Mouse (Mus musculus) 3134 (cell line): ENCODE results near the gene Cfap99.

Source experiments
- DNase-seq: peaks from one replicate; pipeline ENCODE4 v3.0.0-alpha.2; 2011; ENCODE audit warnings: low spot score; ENCODE audit not compliant: insufficient read length; ENCODE audit errors: extremely low read depth

Cfap99 gene

GRCm38 (mm10) chr5:34326875-34327576 lies 38.6 kb downstream of the Cfap99 start:
- DNase-seq = no peak

- no peak for DNase-seq
Observed at GRCm38 (mm10) chr5:34330136-34330535, 41.7 kb downstream of the Cfap99 start.

DNA sequence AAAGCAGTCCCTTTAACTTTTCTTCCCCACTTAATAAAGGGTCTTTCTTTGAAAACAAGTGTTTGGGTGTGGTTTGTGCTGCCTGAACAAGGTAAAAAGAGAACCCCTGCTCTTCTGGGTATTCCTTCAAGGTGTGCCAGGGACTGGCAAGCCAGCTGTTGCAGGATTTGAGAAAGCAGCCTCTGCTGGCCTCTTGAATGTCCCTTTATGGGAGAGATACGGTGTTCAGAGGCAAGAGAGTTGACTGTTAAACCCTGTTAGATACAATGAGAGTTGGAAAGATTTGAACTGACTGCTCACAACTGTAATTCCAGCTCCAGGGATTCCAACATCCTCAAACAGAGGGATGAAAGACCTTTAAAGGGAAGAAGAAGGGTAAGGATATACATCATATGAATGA lies 45.7 kb downstream of the Cfap99 start:
- DNase-seq = no peak

DNA sequence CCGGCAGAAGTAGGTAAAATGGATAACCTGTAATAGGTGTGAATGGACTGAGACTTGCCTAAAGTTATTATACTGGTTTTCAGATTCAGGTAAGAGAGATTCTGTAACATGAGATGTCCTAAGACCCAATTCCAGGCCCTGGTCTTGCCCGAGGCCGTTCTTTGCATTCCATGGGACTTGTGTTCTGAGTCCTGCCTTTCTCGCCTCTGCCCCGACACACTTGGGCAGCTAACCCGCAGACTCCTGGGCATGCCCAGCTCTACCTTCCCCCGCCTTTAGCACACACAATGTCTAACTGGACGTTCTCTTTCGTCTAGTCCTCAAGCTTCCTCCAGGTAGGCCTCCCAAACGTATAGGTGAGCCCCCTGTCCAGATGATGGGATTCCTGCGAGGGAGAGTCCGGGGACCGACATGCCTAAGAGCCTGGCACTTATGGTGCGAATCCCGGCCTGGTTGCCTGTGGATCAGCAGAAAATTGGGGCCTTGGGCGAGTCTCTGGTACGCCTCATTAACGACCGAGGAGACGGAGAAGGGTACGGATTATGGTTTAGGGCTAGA lies 47.2 kb downstream of the Cfap99 start:
- no peak for DNase-seq

DNA sequence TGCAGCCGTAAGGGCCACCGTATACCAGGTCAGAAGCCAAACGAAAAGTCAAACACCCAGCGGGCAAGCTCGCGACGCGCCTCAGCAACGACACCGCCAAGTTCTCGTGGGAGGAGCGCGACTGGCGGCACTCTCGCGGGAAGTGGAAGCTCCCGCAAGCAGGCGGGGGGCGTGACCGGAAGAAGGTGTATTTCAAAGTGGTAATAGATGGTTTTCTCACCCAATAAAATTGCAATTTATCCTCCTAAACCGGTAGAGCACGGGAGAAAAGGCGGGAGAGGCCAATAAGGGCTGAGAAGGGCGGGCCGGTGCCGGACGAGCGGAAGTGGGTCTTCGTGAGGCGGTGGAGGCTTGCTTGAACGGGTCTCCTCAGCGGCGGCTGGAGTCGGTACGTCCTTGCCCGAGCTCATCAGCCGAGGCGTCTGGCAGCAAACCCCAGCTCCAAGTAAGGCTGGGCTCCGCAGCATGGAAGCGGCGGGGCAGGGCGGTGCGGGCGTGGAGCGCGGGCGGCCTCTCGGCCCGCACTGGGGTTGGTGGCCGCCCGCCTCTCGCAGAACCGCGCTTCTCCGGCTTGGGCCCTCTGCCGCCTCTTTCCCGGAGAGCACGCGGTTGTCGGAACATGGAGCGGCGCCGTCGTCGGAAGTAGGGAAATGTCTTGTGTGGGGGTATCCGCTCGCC lies 47.8 kb downstream of the Cfap99 start, which contains the start of gene Rnf4:
Rnf4 (plus strand) TSS at position 193 of the 678 bp plus-strand sequence.
- peak; percentile 95 for DNase-seq

- peak; percentile 78 for DNase-seq
Observed at GRCm38 (mm10) chr5:34336775-34337450, 48.5 kb downstream of the Cfap99 start.

DNA sequence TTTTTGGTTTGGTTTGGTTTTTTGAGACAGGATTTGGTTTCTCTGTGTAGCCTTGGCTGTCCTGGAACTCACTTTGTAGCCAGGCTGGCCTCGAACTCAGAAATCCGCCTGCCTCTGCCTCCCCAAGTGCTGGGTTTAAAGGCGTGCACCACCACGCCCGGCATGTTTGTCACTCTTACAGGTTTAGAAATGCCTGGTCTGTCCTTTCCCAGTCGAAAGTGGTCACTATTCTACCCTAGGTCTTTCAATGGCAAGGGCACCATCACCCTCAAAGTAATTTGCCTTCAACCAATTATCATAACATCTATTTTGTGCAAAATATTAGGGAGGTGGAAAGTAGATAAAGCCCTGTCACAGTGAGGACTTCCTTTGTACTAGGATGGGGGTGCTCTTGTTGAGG lies 51.8 kb downstream of the Cfap99 start:
- DNase-seq = no peak

DNA sequence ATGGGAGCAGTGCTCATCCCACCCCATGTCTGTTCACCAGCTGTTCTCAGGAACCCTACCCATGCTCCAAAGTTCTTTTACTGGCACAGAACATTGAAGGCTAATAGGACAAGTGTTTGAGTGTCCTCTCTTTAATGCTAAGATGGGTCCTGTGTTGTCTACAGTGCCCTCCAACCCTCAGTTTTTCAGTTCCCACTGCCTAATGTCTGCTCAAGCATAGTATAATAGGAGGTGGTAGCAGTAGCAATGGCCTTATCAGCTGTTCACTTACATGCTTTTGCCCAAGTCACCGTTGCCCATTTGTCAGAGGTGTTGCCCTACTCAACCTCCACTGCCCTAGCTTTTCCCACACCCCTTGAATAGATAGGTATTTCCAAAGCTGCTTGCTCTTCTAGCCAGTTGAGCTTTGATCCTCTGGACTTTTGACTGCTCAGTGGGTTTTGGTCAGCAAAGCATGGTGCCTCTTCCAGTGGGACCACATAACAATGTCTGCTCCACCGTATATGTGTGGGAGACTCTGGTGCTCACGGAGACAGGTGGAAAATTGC lies 63.8 kb downstream of the Cfap99 start:
- no peak for DNase-seq

- DNase-seq = no peak
Observed at GRCm38 (mm10) chr5:34360261-34360660, 71.9 kb downstream of the Cfap99 start.

DNA sequence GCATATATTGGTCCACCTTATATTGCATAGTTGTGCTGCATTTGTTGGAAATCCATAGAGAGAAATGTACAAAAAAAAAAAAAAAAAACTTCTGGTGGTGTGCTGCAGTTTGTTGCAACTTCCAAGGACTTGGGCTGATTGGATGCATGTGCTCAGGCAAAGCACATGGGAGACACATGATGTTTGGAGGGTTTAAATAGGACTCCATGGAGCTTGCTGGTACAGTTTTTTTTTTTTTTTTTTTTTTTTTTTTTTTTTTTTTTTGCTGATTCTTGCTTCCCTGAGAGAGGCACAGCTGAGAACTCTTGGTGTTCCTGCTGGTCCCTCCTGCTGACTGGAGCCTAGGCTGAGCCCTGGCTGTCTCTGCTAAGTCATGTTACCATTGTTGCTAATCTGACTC lies 74.7 kb downstream of the Cfap99 start:
- no peak for DNase-seq

DNA sequence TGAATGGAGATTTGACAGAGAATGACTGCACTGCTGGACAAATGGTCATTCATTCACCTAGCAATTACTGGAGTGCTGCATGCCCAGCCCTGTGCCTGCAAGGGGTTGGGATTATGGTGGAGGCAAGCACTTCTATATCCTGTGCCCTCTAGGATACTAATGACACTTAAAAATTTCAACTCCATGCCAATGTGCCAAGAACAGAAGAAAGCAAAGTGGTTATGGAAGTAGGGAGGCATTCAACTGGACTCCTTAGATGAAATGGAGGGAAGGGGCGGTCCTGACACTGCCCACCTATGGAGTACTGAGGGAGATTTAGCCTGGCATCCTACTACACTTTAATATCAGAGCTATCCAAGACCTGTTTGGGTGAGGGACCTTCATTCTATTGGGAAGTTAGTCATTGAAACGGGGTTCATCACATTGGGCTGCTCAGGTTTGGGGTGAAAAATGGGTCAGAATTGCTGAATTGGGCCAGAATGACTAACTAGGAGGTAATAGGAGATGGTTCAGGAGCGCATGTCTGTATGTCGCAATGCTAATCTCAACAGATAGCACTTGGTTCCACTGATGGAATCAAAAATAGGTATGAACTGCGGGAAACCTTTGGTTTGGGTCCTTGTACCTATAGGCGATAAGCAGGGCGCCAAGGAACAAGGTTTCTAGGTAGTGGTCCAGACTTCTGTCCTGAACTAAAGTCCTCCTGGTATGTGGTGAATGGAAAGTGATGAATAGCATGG lies 80.3 kb downstream of the Cfap99 start:
- no peak for DNase-seq

GRCm38 (mm10) chr5:34369341-34370021 lies 81.1 kb downstream of the Cfap99 start, which contains the start of gene Fam193a:
Gene Fam193a (plus strand): TSS chr5:34369933.
- DNase-seq = peak; percentile 91

DNA sequence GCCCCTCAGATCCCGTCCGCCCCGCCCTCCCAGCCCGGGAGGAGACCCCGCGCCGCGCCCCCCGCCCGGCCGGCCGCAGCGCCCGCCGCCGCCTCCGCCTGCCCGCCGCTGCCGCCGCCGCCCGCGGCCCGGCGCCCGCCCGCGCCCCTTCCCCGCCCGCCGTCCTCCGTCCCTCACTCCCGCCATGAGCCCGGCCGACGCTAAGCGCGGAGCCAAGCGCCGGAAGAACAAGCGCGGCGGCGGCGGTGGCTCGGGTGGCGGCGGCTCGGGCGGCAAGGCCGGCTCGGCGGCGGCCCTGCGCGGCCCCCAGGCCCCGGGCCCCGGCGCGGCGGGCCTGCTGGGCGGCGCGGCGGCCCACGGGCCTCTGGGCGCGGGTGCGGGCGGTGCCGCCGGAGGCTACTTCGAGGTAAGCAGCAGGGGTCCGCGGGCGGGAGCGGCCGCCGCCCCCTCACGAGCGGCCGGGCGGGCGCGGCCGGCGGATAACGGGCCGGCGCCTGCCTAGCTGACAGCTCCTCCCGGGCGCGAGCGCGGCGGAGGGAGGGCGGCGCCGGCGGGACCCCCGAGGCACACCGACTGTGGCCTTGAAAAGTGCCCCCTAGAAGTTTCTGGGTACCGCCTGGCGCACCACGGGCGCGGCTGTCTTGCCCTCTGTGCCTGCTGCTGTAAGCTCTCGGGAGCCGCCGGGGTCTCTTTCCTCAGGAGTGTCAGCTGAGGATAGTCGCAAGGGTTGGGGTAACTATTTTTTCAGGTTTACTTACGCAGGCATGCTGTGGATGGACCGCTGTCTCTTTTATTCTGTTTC lies 81.8 kb downstream of the Cfap99 start:
- DNase-seq = peak; percentile 37

GRCm38 (mm10) chr5:34370840-34371239 lies 82.4 kb downstream of the Cfap99 start:
- no peak for DNase-seq

GRCm38 (mm10) chr5:34372141-34372540 lies 83.7 kb downstream of the Cfap99 start:
- no peak for DNase-seq

DNA sequence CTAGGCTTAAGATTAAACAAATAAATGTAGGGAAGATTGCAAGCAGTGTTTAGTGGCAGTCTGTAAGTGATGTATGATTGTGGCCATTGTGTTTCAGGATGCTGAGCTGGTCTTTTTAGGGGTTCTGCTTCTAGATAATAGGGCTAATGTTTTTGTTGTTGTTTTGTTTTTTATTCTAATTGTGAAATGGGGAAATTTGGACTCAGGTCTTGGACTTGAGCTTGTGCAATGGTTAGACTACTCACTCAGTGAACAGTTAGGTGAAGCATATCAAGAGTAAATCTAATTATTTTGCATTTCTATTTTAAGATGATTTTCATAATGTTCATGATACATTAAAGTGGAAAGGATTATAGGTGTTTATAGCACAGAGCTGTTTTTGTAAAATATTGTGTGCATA lies 84.1 kb downstream of the Cfap99 start:
- DNase-seq = no peak
